Mouse (Mus musculus) cerebellum, postnatal 14 days (tissue): ENCODE data around the gene Mrpl48.
"Not testable (repeated sequence)": the region's sequence is repeated elsewhere in the genome, so short reads cannot be mapped to it uniquely, and the experiment has no call there.

Experiments used
- DNase-seq, 2 experiments: peaks; one replicate each; pipeline ENCODE4 v3.0.0; 2021; ENCODE audit warnings: mixed read lengths in 2 of 2

The Mrpl48 gene

DNA sequence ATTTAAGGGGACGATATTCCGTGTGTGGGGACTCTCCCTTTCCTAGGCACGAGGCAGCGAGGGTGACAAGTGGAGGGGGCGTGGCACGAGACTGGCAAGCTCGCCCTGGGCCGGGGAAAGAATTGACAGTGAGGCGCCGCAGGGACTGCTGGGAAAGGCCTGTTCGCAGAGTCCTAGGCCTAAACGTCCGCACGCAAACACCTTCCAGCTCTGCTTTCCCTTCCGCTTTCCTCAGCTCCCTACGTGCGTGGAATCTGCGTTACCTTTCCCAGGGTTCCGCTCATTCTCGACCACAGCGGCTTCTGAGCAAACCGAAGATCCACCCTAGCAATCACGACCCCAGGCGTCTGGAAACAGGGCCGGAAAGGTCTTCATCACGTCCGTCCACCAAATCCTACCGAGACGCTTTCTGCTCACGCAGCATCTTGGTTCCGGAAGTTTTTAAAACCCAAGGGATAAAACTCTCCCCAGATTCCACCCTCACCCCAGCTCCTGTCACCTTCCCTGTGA is 25.3 kb downstream of the Mrpl48 start:
- peak; percentile 92 to 93 for DNase-seq

DNA sequence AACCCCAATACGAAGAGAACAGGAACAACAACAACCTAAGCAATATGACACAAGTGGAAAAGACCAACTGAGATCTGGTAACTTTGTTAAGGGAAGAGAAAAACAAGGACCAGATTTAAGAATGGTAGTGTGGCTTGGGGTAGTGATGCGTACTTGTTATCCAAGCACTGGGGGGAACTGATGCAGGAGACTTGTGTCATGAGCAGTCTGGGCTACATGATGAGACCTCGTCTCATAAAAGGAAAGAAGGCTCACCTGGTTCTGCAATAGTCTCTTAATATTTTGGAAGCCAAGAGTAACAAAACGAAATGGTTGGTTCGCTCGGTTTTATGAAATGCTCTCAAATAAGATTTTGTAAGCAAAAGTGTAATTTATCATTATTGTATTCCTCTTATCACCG is 25.9 kb downstream of the Mrpl48 start:
- DNase-seq: no peak

DNA sequence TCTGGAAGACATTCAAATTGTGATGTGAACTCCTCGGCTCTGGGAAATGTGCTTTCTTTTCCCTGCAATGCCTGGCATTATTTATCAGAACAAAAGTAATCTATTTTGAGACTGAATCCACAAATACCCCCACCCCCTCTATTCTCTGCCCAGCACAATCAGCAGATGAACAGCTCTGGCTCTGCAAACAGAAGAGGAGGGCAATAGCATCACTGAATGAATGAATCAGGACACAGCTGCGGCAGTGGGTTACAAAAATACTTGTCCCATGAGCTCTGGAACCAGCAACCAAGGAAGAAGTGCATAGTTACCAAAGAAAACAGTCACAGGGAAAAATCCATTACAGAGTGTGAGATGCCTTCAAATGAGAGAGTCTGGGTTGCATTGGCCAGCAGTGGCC is 29.3 kb downstream of the Mrpl48 start:
- DNase-seq: no peak

DNA sequence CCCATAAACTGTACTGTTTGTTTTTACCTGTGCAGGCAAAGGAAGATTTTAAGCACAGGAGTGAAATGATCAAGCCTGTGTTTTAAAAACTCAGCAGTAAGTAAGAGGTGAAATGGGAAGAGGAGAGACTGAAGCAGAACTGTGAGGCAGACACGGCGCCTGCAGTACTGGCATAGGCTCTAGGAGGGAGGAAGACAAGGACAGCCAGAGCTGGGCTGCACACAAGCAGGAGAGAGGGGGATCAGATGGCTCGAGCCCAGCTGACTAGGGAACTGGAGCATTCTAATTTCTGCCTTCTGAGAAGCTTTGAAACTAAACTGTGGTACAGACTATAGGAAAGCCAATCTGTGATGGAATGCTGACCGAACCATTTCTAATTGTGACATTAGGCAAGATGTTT is 35.4 kb downstream of the Mrpl48 start:
- peak; percentile 42 to 48 for DNase-seq

DNA sequence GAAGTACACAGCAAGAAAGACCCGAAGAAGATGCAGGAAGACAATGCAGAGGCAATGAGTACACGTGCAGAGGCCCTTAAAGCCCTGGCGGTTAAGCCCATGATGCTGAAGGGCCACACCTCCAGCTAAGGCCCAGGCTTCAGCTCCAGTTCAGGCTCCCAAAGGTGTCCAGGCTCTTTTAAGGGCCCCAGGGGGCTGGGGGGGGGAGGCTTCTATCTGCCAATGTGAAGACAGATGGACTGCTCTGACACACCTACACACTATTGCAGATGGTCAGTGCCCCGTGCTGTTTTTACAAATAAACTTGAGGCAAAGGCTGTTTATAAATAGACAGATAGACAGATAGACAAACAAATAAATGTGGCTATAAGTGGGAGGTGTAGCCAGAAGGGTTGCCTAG is 36.0 kb downstream of the Mrpl48 start:
- DNase-seq: peak; percentile 52 to 58

DNA sequence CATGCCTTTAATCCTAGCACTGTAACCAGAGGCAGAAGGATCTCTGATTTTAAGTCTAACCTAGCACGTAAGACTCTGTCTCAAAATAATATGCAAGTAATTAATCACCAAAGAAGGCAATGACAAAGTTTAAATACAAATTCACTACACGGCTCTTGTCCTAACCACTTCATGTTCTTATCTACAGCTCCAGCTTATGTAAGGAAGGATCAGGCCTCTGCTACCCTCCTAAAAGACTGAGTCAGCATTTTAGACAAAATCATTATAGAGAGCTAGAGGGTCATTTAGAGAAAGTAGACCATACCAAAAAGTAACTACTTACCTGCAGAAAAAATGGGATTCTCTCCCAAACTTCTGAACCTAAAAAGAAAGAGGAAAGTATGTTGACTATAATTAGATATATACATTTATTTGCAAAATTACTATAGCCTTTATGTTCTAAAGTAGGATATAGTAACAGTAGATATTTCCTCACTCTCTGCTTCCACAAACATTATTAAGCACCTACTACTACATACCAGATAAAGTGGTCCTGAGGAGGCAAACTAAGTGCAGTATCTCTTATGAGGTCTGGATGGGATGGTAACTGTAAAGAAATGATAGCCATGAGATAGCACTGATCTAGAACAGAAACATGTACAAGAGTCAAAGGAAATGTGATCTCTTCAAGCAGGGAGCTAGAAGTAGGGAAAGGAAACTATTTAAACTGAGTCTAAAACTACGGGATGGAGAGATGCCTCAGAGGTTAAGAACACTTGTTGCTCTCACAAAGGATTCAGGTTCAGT is 37.0 kb downstream of the Mrpl48 start:
- no peak for DNase-seq

DNA sequence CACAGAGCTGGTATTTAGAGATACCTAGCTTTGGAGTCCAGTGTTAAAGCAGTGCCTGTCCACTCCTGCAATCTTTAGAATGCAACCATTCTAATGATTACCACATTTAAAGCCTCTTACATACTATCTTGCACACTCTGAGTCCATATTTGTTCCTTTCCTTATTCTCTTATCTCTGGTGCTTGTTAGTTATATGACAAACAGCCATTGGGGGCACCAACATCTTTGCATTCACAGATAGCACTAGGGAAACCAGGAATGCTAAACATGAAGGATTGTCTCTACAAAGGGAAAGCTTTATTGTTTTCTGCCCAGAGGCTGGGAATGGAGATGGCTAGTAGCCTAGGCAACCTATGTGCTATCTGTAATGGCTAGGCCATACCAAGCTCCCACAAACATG is 38.2 kb downstream of the Mrpl48 start:
- DNase-seq: no peak

DNA sequence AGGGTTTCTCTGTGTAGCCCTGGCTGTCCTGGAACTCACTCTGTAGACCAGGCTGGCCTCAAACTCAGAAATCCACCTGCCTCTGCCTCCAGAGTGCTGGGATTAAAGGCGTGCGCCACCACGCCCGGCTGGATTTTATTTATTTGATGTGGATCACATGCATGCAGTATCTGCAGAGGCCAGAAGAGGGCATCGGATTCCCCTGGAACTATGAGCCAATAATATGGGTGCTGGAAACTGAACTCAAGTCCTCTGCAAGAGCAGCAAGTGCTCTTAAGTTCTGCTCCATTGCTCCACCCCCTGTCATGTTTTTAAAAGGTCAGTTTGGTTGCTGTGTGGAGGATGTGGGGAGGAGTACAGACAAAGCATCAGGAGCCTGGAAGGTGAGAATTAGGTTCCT is 40.9 kb downstream of the Mrpl48 start:
- not testable (repeated sequence) for DNase-seq

DNA sequence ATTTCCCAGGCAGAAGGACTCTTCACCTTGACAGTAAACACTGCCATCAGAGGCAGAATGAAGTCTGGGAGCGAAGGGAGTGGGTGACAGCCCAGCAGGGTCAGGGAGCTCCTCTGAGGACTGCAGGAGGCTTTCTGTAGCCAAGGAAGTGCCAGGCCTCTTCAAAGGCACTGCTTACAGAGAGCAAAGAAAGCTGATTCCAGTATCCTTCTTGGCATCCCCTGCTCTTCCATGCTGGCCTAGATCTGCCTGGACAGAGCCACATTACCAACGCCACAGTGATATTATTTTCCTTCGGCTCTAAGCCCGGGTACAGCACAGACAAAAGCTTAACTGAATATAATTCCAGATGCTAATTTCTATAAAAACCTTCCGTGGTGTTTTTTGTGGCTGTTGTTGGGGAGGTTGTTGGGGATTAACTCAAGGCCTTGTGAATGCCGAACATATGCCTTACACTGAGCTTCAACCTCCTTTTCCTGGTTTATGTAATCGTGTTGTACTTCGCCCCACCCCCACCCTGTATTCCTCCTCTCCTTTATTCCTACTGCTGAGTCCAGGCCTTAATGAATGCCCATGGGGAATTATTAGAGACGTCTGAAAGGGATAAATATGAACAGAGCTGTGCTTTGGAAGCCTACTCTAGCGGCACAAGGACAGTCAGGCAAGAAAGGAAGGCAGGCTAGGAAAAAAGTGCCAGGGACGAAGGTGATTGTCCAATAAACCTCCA is 46.1 kb downstream of the Mrpl48 start:
- DNase-seq: no peak

DNA sequence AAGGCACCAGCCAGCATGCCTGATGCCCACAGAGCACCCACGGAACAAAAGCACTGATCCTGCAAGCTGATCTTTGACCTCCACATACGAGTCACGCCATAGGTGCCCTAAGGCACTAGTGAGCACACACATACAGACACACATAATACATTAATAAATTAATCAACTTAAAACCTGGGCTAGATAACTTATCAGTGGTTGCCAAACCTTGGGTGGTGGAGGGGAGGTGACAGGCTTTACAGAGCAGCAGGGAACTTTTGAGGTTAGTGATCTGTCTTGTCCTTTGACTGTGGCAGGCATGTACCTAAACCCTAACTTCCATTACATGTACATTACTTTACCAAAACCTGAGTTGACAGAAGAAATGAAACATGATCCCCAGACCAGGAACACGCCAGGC is 48.8 kb downstream of the Mrpl48 start:
- no peak for DNase-seq

DNA sequence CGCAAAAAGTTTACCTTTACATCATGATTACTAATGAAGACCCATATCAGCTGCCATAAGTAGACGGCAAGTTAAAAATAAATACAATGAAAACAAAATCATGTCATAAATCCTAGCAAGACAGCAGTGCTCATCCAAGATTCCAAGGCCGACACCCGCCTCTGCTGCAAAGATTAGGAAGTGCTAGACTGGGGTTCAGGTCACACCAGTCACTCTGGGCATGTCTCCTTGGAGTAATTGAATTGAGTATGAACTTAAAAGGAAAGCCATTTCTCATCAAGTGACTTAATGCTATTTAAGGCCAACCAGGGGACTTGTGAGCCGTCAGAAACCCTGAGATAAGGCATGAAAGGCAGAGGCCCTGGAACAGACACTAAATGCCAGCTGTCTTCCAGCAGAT is 50.9 kb downstream of the Mrpl48 start:
- no peak for DNase-seq

DNA sequence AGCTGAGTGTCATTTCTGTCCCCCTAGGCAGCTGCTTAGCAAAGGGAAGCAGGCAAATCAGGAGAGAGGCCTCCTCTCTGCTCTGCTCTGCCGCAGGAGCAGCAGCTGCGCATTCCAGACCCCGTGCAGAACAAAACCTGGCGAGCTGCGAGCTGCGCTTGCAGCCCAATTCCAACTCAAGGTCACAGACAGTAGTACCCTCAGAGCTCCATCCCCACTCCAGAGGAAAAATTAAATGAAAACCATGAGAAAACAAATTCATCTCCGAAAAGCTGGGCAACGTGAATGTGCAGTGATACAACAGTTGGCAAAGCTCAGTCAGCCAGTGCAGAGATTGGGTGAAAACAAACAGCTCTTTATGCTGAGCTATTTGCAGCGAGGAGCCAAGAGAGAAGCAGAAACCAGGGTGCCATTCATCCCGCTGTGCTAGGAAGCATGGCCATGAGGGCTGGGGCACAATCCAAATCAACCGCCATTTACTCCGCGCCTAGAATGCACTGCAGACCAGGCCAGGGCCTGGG is 52.6 kb downstream of the Mrpl48 start:
- DNase-seq: peak; percentile 51 to 52

DNA sequence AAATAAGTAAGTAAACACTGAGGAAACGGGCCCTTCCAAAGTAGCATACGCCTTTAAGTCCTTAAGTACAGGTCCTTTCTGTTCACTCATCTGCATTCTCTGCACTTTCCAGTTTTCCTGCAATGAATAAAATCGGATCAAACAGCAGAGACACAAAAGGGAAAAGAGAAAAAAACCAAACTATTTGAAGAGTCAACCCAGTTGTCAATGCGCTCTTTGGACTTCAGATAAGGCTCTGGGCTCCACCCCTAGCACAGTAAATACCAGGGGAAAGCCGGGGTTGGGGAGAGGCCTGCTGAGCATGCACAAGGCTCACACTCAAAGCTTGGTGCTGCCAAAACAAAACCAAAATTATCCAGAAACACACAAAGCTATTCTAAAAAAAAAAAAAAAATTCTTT is 53.2 kb downstream of the Mrpl48 start:
- no peak for DNase-seq

DNA sequence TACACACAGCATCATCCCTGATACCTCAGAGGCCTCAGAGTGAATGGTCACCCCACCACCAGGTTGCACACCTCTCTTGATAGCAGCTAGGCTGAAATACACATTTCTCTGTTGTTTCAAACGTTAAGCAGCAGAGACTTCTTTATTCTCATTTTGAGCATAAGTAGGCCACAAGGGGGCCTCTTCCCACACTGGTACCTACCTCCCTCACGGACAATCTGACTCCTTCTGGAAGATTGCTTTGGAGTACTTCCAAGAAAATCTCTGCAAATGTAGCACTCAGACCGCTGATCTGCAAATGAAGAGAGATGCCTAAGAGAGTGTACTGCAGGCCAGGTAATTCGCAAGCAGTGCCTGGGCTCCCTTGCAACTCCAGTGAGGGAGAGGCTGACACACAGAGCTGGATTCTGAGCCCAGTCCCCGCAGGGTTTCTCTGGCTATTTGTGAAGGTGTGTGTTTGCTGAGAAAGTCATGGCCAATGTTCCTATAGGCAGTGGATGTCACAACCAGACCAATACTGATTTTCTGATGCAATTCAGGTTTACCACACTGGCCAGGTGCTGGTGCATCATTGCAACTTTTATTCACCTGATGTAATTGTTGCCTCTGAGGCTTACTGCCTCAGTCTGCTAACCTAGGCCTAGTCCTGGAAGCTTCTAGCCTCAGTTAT is 57.6 kb downstream of the Mrpl48 start:
- peak; percentile 40 to 45 for DNase-seq

DNA sequence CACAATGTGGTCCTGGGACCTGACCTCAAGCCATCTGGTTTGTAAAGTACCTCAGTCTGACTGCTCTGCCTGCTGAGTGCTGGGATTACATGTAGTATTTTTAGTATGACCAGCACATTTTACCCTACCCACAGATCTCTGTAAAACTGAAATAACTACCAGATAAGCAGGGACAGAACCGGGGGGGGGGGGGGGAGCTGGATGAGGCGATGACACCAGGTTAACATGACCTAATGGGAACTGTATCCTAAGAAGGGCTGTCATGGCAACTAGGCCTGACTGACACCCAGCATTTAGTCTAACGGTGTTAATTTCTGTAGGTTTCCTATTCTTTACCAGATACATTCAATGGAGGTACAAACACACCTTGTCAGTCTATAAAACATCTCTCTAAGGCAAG is 58.3 kb downstream of the Mrpl48 start:
- DNase-seq: no peak

DNA sequence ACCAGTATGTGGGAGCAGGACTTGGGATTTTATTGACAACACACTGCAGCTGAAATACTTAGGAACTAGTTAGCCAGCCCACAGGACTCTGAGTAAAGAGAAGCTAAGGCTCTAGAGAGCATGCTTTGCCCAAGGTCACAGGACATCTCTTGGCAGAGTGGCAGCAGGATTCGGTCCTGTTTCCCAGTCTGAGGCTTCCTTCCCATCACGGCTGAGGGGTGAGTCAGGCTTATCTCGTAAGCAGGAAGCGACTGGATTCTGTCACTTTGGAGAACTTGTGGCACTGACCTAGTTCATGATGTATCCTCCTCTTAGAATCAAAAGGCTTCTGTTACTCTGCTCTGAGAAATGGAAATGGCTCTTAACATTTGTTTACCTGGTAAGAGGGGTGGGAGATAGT is 60.5 kb downstream of the Mrpl48 start:
- DNase-seq: no peak

DNA sequence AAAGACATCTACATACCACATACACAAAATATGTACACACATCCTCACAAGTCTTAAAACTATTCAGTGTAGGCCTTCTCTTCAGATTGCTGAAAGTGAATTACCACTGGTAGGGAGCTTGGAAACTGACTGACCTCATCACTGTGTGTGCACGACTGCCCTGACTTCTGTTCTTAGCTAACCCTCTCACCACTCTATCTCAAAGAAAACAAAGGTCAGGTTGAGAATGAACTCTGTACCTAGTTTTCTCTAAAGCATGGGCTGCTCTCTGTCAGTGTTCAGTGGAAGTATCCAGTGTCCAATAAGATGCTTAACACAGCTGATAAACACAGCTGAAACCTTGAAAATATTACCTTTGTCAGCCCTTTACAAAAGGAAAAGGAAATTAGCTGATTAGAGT is 63.7 kb downstream of the Mrpl48 start:
- no peak for DNase-seq

DNA sequence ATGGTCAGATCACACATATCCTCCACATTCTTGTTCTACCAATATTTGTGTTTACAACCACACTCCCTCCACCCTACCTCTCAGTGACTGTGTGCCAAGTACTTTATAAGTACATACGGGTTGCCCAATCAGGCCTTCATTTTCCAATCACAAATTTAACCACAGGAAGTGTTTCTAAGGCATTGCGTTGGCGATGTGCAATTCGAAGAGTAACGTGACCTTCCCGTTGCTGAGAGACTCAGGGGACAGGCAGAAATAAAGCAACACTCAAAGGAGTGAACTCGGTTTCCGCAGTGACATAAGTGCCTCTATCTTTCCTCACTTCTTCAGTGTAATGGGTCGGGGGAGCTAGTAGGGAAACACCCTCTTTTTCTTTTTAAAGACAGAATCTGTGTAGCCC is 68.6 kb downstream of the Mrpl48 start:
- DNase-seq: no peak

DNA sequence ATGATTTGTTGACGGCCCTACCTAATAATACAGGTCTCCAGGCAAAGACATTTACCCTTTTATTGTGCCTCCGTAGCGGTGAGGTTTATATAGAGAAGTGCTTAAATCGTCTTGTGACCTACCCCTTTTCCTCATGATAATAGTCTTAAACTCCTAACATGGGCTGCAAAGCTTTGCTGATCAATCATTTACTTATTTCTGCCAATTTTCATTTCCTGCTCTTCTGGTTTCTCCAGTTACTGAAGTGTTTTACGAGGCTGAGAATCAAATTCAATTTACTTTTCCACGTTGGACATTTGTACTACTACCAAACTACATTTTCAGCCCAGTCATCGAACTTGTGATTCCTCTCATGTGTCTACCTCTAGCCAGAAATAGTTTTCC is 70.6 kb downstream of the Mrpl48 start:
- DNase-seq: no peak

DNA sequence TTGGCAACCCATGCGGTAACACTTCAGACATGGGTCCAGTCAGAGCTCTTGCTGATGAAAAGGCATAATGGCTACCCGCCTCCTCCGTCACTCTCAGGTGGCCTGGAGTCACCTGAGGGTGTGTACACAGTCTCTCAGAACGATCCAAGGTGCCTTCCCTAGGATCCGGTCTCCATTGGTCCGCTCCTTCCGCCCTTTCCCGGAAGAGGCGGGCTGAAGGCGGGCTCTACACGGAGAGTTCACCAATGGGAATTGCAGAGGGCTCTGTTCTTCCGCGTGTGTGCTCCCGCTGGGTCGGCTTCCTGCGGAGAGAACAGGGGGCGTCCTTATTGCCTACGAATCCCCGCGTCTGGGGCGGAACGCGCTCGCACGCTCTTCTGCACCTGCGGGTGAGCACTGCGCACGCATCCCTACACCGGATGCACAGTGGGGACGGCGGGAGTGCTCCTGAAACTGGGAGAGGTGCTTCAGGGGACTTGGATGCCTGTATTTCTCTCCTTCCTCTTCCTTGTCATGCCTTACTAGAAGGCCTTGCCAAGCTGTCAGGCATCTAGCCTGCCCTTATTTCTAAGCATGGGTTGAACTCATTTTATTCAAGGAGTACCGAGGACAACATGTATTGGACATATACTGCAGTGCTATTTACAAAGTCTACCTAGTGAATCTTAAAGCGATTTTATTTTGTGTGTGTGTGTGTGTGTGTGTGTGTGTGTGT is 71.1 kb downstream of the Mrpl48 start, which contains the start of gene Coa4:
Coa4 (plus strand) TSS at position 268 of the 715 bp plus-strand sequence.
- DNase-seq: peak; percentile 94

DNA sequence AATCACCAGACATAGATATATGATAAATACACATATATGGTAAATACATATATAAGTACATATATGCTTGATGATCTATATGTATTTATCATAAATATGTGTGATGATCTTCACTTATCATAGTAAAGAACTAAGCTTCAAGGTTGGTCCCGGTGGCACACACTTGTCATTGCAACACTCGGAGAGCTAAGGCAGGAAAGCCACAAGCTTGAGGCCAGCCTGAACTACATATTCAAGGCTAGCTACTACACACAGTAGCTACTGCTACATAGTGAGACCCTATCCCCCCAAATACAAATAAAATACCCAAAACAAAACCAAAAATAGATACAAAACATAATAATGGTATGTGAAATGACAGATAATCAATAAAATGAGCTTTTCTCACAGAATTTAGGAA is 72.3 kb downstream of the Mrpl48 start:
- DNase-seq: no peak

DNA sequence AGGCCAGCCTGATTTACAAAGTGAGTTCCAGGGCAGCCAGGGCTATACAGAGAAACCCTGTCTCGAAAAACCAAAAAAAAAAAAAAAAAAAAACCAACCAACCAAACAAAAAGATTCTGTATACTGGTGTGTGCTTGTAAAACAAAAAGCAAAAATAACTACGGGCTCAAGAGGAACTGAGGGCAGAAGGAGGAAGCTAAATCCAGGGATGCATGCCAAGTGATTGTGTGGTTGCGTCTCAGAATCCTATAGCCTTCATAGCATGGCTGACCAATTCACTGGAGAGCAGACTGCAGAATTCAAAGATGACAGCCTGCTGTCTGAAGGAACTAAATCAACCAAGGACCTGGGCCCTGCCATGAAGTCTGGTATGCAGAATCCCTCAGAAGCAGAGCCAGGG is 73.9 kb downstream of the Mrpl48 start:
- no peak for DNase-seq

DNA sequence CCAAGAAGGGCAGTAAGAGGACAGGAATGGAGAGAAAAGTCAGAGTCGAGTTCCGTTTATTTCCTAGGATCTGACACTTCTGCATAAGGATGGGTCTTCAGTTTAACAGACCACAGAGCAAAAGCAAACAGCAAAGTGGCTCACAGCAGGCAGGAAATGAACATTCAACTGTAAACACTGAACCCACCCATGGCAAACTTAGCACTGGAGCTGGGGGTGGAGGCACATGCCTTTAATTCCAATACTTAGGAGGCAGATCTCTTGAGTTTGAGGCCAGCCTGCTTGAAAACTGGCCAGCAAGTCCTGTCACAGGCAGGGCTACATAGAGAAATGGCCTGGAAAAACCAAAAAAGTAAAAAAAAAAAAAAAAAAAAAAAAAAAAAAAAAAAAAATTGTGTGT is 74.6 kb downstream of the Mrpl48 start:
- no peak for DNase-seq
